Mouse (Mus musculus): ENCODE results near the gene Cpa1. TPM values are rescaled to one million over a fixed set of nuclear protein-coding genes. Genes with fewer than 3 reads are reported as not detected.
A peak's percentile ranks its signal among the peaks of the same experiment; 100 is the strongest.

Cpa1 gene
- total RNA-seq, 2 experiments from 2014 or later, result not detected

DNA sequence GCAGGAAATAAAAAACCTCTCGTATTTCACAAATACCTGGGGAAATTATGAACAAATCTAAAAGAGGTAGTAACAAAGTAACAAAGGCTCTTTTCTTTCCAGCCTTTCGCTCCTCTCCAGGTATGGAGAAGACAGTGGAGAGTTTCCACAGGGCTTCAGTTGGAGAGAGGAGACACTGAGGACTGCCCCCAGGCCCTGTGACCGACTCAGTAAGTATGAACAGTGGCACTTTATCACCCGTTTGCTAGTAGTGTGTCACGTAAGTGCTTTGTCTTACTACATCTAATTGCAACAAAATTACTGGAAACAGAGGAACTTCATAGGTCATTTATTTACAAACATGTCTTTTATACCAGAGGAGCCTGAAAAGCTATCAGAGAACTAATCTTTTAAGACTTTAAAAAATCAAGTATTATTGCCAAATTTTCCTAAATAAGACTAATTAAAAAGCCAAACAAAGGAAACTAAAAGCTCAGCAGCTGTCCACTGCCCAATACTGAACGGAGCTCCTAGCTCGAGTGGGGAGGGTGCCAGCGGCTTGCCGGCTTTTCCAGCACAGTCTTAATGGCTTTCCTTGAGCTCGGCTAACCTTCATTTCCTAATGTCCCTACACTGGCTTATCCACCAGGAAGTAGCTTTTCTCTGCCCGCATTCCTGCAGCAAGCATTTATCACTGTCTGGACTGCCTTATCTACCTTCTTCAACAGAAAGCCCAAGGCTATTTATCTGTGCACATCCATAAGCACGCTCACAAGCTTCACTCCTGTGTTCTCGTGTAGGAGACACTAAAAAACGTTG, 34.9 kb downstream of the Cpa1 start:
- peak; percentile 36 to 64 for DNase-seq

DNA sequence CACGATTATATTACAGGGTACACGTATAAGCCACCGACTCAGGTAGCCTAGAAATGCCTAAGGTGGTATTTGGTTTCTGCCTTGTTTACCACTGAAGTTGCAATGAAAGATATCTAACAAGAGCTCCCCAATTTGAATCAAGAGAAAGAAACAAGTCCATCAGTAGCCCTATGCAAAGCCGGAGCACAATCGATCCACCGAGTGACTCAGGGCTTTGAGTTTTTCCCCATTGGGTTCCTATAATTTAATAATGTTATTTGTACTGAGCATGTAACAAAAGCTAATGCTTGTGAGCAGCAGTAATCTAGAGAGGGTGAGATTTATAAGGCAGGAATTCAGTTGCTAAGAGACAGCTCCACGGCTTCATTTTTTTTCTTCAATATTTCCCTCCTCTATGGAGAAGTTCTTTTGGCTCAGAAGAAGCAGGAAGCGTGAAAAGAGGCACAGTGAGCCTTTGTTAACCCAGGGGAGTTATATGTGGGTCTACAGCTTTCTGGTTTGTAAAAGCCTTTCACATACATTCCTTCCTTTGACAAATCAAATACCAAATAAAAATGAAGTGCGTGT, 35.8 kb downstream of the Cpa1 start:
- DNase-seq, result no peak

DNA sequence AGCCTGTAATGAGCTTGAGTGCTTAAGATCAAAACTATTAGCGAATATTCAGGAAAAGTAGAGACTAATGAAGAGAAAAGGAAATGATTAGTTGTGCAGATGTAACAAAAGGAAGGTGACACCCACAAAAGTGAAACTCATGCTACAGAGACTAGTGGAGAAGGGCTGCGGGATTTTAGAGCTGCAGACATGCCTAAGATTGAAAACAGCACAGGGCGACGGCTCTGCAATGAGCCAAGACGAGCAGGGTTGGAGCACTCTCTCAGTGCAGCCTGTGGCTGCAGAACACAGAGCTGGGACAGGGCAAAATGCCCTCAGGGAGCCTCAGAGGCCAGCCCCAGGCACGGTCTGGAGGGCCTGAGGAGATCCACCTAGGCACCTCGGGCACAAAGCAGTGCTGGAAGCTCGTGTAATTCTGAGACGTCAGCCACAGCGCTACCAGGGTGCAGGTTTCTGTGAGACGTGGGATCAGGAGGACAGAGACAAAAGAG, 36.3 kb downstream of the Cpa1 start:
- peak; percentile 18 to 53 for DNase-seq

DNA sequence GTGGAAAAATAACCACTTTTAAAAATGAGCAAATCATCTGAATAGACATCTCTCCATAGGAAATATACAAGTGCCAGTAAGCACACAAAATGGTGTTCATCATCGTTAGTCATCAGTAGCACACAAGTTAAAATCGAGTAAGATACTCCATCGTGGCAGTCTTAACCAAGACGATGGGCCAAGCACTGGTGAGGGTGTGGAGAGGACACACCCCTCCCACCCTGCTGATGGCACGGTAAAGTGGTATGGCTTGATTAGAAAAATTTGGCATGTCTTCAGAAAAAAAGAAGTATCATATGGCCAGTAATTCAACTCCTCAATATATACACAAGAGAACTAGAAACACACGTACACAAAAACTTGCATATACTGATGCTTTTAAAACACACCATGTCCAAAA, 37.5 kb downstream of the Cpa1 start:
- DNase-seq, result no peak

DNA sequence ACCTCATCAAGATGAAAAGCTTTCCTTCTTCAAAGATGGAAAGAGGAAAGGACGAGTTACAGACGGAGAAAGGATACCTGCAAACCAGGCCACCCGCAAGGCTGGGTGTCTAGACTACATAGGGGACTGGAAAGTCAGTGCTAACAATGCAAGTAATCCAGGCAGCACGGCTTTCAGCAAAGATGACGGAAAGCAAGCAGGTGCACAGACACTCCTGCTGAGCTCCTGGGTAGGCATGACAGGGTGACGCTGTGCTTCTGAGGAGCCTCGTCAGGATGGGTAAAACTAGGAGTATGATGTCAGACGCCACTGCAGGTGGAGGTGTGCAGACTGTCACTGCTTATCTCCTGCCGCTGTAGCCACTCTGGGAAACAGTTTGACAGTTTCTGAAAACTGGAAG, 38.6 kb downstream of the Cpa1 start:
- DNase-seq, result no peak

DNA sequence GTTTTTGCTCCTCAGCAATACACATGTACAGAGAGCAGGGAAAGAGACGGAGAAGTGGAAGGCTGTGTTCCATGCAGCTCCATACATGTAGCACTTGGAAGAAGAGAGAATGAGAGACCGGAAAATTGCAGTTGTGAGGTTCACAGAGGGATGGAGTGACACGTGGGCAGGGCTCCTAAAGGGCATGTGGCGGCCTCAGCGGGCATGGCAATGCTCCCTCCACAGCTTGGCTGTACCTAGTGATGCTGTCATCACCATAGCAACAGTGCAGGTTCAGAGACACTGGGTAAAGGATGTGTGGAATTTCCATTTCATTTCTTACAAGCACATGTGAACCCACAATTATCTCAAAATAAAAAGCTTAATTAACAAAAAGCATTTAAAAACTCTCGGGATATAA, 39.5 kb downstream of the Cpa1 start:
- DNase-seq, result no peak

DNA sequence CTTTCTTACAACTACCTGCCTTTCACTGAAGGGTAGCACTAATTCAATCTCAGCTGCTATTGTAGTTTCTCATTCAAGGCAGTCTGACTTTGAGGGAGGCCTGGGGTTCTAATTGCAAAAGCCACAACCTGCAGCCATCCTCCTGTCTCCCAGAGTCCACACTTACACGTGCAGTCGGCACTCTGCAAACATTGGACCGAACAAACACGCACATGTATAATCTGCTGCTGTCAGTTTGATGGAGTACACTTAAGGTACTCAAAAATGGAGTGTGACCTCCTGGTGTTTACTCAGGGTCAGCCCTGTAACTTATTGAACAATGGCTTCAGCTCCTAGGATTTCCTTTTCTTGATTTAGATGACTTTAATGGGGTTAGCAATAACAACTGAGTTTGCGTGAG, 40.5 kb downstream of the Cpa1 start:
- no peak for DNase-seq

DNA sequence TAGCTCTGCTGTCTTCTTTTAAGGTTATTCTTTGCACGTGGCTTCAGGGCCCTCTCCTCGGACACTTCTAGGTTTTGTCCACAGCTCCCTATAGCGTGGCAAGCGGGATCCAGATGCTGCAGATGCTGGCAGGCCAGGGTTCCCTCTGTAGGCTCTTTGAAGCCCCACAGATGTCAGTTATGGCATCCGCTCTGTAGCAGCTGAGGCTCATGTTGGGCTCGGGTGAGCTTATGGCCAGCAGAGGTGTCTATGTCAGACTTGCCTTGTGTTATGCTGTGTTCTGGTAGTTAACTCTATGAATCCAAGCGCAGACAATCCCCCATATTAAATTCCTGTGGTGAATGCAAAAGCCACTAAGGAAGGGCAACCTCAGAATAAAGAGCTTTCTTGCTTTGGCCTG, 41.4 kb downstream of the Cpa1 start:
- DNase-seq, result no peak

DNA sequence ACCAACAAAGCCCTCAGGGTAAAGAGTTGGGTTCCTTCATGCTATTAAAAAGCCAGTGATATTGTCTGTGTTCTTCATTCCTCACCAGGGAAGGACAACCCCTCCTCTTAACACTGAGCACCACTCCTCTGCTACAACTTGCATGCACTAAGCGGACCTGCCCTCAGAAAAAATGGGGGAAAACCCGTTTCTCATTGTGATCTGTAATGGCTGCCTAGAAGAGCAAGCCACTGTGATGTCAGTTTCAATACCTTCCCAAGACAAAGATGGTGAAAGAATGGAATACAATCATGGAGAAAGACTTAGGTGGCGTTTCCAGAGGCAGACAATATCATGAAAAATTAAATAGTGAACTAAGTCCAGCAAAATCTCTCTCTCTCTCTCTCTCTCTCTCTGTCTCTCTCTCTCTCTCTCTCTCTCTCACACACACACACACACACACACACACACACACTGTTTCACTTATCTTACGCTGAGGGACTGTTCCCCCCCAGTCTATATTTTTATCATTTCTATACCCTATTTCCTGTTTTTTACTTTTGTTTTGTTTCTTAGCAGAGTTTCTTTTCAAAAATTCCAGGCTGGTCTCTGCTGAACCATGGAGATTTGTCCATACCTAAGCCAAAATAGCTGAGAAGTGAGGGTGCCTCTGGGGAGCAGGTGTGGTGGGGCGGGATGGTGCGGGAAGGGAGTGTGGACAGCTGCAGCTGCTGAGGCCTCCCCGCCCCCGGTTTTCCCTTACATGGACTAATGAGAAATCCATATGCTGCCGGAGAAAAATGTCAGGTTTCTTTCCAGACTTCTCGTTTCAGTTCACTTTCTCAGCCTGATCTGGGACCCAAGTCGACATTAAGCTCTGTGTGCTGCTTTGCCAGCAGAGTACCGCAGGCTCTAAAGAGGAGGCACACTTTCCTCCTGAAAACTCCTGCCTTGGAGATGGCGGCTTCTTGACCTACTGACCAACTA, 43.2 kb downstream of the Cpa1 start:
- no peak for DNase-seq

DNA sequence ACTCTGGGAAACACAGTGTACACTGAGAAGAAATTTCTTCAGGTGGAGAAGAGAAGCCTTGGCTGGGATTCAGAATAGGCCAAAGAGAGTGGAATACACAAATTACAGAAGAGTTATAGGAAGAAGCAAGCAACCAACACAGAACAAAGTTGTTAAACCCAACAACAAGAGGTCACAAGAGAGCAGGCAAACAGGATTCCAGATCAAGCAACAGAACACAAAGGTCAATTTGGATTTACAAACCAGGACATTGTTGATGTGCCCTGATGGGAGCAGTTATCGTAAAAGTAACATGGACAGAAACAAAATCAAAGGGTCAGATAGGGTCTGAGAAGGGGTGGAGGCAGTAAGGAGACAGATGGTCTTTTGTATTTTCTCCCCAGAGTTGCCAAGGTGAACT, 45.6 kb downstream of the Cpa1 start:
- no peak for DNase-seq

DNA sequence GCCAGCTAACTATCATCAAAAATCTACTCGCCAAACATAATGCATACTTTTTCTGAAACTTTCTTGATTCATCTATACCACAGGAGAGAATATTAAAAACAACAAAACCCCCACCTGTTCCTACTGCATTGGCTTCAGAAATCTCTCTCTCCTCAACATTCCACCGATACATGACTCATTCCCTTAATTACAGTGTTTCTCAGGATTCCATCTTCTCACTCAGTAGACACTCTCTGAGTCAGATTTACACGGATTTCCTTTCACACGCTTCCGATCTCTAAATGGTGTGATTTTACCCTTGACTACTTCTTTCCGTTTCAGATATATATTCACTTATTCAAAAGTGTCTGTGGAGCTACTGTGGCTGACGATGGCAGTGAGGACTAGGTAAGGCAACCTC, 48.2 kb downstream of the Cpa1 start:
- DNase-seq, result no peak

DNA sequence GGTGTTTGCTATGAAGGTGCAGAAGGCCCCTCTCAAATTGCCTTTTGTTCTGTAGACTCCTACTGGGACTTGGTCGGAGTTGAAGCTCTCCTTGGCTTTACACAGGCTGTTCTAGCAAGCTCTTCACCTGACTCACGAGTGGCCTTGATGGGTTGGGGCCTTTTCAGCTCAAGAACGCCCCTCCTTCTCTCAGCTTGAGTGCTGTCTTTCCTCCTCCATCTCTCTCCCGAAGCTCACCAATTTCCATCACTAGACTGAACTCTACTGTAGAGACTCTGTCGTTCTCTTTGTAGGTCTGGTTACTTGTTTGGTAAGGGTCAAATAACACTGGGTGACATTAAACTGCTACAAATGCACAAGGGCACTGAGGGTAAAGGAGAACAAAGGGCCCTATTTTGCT, 53.8 kb downstream of the Cpa1 start:
- DNase-seq, result peak in 1 of 2 experiments; percentile 35

DNA sequence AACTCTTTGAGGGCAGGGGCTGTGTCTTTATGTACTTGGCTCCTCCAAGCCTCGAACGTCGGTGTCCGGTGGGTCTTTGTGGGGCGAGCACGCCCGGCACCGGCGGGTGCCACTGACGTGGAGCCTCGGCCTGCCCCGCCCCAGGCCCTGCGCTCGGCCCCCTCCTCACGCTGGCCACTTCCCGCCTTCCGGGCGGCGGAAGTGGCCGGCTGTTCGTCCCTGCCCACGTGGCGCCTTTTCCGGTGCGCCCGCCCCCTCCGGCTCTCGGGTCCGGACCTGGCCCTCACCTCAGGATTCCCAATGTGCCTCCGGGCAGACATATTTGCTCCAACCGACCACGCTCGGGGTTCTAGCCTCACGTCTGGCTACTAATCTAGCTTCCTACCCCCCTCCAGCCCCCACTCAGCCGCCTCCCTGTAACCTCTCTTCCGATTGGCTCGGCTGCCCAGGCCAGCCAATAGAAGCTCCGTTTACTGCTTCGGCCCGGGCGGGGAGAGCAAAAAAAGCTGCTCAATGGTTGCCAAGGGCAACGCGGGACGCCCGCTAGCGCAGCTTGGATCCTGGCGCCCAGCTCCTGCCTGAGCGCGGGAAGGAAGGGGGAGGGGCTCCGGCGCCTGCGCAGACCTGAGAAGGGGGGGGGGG, 54.5 kb downstream of the Cpa1 start, which contains the start of gene Cep41:
Gene Cep41, minus strand, starts transcription at position 400 of the 642 bp plus-strand sequence.
- peak; percentile 95 to 96 for DNase-seq

DNA sequence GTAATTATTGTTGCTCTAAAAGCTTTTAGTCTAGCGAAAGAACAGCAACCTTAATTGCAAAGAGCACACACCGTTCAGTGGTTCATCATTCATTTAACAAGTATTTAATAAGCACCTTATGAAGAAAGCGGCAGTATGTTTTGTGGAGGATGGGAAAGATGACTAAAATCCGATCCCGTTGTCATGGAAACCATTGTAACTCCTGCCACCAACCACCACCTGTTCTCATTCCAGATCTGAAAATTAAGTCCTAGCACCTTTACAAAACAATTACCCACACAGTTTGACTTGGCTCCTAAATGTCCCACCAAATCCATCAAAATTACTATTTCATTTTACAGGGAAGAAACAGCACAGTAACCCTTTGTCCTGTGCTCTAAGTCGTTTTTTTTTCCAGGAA, 55.2 kb downstream of the Cpa1 start:
- DNase-seq, result no peak

Other genes with a start within 250 kb of the Cpa1 start
- gene Zc3hc1, start 248.2 kb upstream of the Cpa1 start, total RNA-seq (2021), result 10 to 100 TPM; 17.9 to 19.0 TPM
- gene Klhdc10, start 237.3 kb upstream of the Cpa1 start, total RNA-seq (2021), result 10 to 100 TPM; 70.6 to 87.3 TPM
- 10 to 100 TPM; 23.3 to 27.3 TPM for gene Tmem209, start 129.4 kb upstream of the Cpa1 start, total RNA-seq (2021)
- gene Ssmem1, start 129.4 kb upstream of the Cpa1 start, total RNA-seq (2021), result under 1 TPM in 1 of 2 experiments, not detected in 1; 0.23 TPM
- under 1 TPM; 0.56 to 0.66 TPM for gene Cpa2, start 97.6 kb upstream of the Cpa1 start, total RNA-seq (2021)
- 1 to 10 TPM; 1.1 to 1.2 TPM for gene Cpa4, start 70.8 kb upstream of the Cpa1 start, total RNA-seq (2021)
- not detected for gene Cpa5, start 28.2 kb upstream of the Cpa1 start, total RNA-seq (2021)
- gene Cep41, start 54.5 kb downstream of the Cpa1 start, total RNA-seq (2021), result 1 to 10 TPM; 6.1 to 9.6 TPM
- 10 to 100 TPM; 54.1 to 68.9 TPM for gene Mest, start 84.3 kb downstream of the Cpa1 start, total RNA-seq (2021)